Mouse (Mus musculus) forebrain, postnatal 0 days (tissue): ENCODE results near the gene Tmem259. TPM values are rescaled to one million over a fixed set of nuclear protein-coding genes. Genes with fewer than 3 reads are reported as not detected.

Experiments
- ATAC-seq: fragments of 200-750 bp; cut with Nextera tagmentation; 2 replicates; pipeline ENCODE4 v1.8.0; 2017; ENCODE audit warnings: mild to moderate bottlenecking, moderate library complexity
- DNase-seq: peaks from one replicate; pipeline ENCODE4 v3.0.0-alpha.2; 2015
- H3K27ac ChIP-seq: fragments of 300-500 bp; sonication (generic); 2 replicates; pipeline ENCODE4 v1.5.1; 2014; ENCODE audit warnings: low read depth, mild to moderate bottlenecking, antibody characterized with exemption, low read length, moderate library complexity, mixed read lengths
- H3K27me3 ChIP-seq: fragments of 300-500 bp; sonication (generic); 2 replicates; pipeline ENCODE4 v1.6.1; 2014; ENCODE audit warnings: mild to moderate bottlenecking, low read length, mixed read lengths; ENCODE audit not compliant: insufficient read depth
- H3K36me3 ChIP-seq: fragments of 300-500 bp; sonication (generic); 2 replicates; pipeline ENCODE4 v1.6.1; 2014; ENCODE audit warnings: mild to moderate bottlenecking, moderate library complexity; ENCODE audit not compliant: insufficient read depth
- H3K4me1 ChIP-seq: fragments of 300-500 bp; sonication (generic); 2 replicates; pipeline ENCODE4 v1.6.1; 2014; ENCODE audit warnings: antibody characterized with exemption; ENCODE audit not compliant: insufficient read depth
- H3K4me2 ChIP-seq: fragments of 300-500 bp; sonication (generic); 2 replicates; pipeline ENCODE4 v1.6.1; 2014; ENCODE audit warnings: low read depth, mild to moderate bottlenecking, moderate library complexity
- H3K4me3 ChIP-seq: fragments of 300-500 bp; sonication (generic); 2 replicates; pipeline ENCODE4 v1.5.1; 2014; ENCODE audit warnings: low read depth, low read length, mixed read lengths
- H3K9ac ChIP-seq: fragments of 300-500 bp; sonication (generic); 2 replicates; pipeline ENCODE4 v1.6.1; 2014; ENCODE audit warnings: mild to moderate bottlenecking
- H3K9me3 ChIP-seq: fragments of 300-500 bp; sonication (generic); 2 replicates; pipeline ENCODE4 v1.6.1; 2016; ENCODE audit warnings: low read length
- CTCF ChIP-seq: sonication (generic); IDR thresholded peaks from 2 replicates; pipeline ENCODE4 v1.5.1; 2016; ENCODE audit warnings: antibody characterized with exemption, control low read depth, low read depth
- WGBS: fragments of 180-500 bp; shearing (Covaris S2); extraction: QIAGEN DNeasy Blood & Tissue Kit; methylation state at CpG from one replicate; pipeline ENCODE4 v1.1.7; 2014; 5-methylcytosine and 5-hydroxymethylcytosine counted together
- polyA plus RNA-seq: library from polyadenylated mRNA; unstranded; fragments of >200 nt; fragmentation: Nextera tagmentation; extraction: Ambion mirVana; gene quantifications from 2 replicates; pipeline ENCODE4 v1.2.1, GENCODE M21; 2015
- total RNA-seq: library from RNA; depleted of rRNA; stranded (reverse); fragments of >200 nt; gene quantifications from 2 replicates; pipeline ENCODE4 v1.2.3, GENCODE M21; 2014

Gene Tmem259
- total and polyA plus RNA-seq, 2 experiments from 2014 or later: 26.5 to 129 TPM

DNA sequence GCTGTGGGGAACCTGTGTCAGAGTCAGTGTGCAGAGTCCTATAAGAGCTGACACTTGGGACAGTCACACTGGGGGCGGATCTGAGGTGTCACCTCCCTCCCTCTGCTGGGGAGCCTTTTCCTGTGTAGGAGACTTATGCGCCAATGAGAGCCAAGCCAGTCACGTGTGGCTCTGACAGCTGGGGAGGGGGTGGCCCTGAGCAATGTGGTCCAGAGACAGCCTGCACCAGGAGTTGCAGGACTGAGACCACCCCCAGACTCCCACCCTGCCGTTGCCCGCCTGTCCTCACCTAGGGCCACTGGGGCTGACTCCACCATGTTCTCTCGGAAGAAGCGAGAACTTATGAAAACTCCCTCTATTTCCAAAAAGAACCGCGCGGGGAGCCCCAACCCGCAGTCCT lies 32.4 kb upstream of the Tmem259 start, which contains the start of gene Arhgap45:
Gene Arhgap45 (plus strand): TSS at position 143 of the 400 bp plus-strand sequence.
- no peak for TF ChIP-seq CTCF
- Histone ChIP-seq H3K27me3 (peaks cover 31% of the 10 kb centered on the region), H3K4me1 (no peaks in the 10 kb centered on the region), H3K4me2 (no peak within 1 kb of the TSS), H3K27ac (no peak within 1 kb of the TSS), H3K36me3 (no peaks in the 10 kb centered on the region), H3K9me3 (no peaks in the 10 kb centered on the region), H3K9ac (no peak within 1 kb of the TSS), H3K4me3 (no peak within 1 kb of the TSS)
- 69% methylated on average over 11 of the region's 11 CpGs for WGBS
- ATAC-seq (no peak), DNase-seq (no peak)

DNA sequence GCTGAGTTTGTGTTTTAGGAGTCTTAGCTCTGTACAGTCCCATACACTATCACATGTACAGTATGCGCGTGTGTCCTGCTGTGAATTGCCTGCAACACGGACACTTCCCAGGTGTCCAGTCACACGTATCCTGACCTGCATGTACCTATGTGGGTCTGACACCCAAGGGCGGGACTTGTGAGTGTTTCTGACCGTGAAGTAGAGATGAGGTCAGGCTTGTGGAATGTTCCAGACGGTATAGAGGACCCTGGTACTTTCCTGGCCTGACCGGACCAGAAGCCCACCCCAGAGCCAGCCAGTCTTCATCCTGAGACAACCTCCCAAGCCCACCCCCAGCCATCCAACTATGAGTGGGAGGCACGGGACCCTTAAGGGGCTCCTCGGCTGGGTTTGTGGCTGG lies 31.5 kb upstream of the Tmem259 start:
- Histone ChIP-seq H3K9me3 (peaks cover 7% of the 10 kb centered on the region; the same call in 1 of the 2 replicates), H3K4me1 (no peaks in the 10 kb centered on the region), H3K27me3 (peaks cover 30% of the 10 kb centered on the region), H3K4me3 (no peak overlapping the region), H3K9ac (no peak overlapping the region), H3K27ac (no peak overlapping the region), H3K4me2 (no peak overlapping the region), H3K36me3 (no peaks in the 10 kb centered on the region)
- 84% methylated on average over 10 of the region's 10 CpGs for WGBS
- no peak for TF ChIP-seq CTCF
- ATAC-seq: no peak
- no peak for DNase-seq

GRCm38 (mm10) chr10:80014484-80015290 lies 30.6 kb upstream of the Tmem259 start:
- no peak for TF ChIP-seq CTCF
- H3K27me3 ChIP-seq: peaks cover 25% of the 10 kb centered on the region
- H3K4me2 ChIP-seq: no peak overlapping the region
- 25% methylated on average over 28 of the region's 28 CpGs for WGBS
- H3K36me3 ChIP-seq: no peaks in the 10 kb centered on the region
- H3K9me3 ChIP-seq: peaks cover 13% of the 10 kb centered on the region; the same call in 1 of the 2 replicates
- no peak overlapping the region for H3K4me3 ChIP-seq
- H3K27ac ChIP-seq: no peak overlapping the region
- DNase-seq: no peak
- no peak for ATAC-seq
- no peaks in the 10 kb centered on the region for H3K4me1 ChIP-seq
- no peak overlapping the region for H3K9ac ChIP-seq

DNA sequence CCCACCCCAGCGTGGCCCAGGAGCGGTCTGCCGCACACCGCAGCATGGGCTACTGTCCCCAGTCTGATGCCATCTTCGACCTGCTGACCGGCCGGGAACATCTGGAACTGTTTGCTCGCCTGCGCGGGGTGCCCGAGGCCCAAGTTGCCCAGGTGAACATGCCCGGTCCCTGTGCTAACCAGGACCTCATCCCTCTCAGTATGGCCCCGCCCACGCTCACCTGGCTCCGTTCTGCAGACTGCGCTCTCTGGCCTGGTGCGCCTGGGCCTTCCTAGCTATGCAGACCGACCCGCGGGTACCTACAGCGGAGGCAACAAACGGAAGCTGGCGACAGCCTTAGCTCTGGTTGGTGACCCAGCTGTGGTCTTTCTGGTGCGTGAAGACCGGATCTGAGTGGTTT lies 29.5 kb upstream of the Tmem259 start:
- H3K9ac ChIP-seq: no peak overlapping the region
- H3K9me3 ChIP-seq: peaks cover 13% of the 10 kb centered on the region; the same call in 1 of the 2 replicates
- no peaks in the 10 kb centered on the region for H3K4me1 ChIP-seq
- DNase-seq (no peak), ATAC-seq (no peak)
- H3K36me3 ChIP-seq: no peaks in the 10 kb centered on the region
- H3K27ac ChIP-seq: no peak overlapping the region
- no peak overlapping the region for H3K4me2 ChIP-seq
- TF ChIP-seq CTCF: no peak
- H3K4me3 ChIP-seq: no peak overlapping the region
- H3K27me3 ChIP-seq: peaks cover 20% of the 10 kb centered on the region
- 32% methylated on average over 25 of the region's 25 CpGs for WGBS

DNA sequence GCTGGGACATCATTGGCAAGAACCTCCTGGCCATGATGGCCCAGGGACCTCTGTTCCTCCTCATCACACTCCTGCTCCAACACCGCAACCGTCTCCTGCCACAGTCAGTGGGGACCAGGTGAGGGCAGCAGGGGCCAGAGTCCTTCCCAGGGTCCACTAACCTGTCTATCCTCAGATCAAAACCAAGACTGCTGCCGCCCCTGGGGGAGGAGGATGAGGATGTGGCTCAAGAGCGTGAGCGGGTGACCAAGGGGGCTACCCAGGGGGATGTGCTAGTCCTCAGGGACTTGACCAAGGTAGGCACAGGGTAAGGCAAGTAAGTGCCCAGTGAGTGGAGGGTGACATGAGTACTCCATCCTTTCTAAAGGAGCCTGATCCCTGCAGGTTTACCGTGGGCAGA lies 27.6 kb upstream of the Tmem259 start:
- H3K27ac ChIP-seq: no peak overlapping the region
- no peak for DNase-seq
- WGBS: 90% methylated on average over 6 of the region's 6 CpGs
- no peak for TF ChIP-seq CTCF
- H3K9ac ChIP-seq: no peak overlapping the region
- H3K4me1 ChIP-seq: no peaks in the 10 kb centered on the region
- H3K9me3 ChIP-seq: peaks cover 13% of the 10 kb centered on the region; the same call in 1 of the 2 replicates
- no peak for ATAC-seq
- H3K4me3 ChIP-seq: no peak overlapping the region
- peaks cover 19% of the 10 kb centered on the region for H3K27me3 ChIP-seq
- no peaks in the 10 kb centered on the region for H3K36me3 ChIP-seq
- H3K4me2 ChIP-seq: no peak overlapping the region

GRCm38 (mm10) chr10:80004233-80004705 lies 20.1 kb upstream of the Tmem259 start:
- DNase-seq (no peak), ATAC-seq (no peak)
- Histone ChIP-seq H3K4me3 (no peak overlapping the region), H3K36me3 (no peaks in the 10 kb centered on the region), H3K9ac (no peak overlapping the region), H3K4me1 (no peaks in the 10 kb centered on the region), H3K9me3 (no peaks in the 10 kb centered on the region), H3K27me3 (peaks cover 9% of the 10 kb centered on the region; the same call in 1 of the 2 replicates), H3K27ac (no peak overlapping the region), H3K4me2 (no peak overlapping the region)
- TF ChIP-seq CTCF: no peak
- 88% methylated on average over 8 of the region's 8 CpGs for WGBS

- ATAC-seq: no peak
- Histone ChIP-seq H3K27me3 (peaks cover 9% of the 10 kb centered on the region; the same call in 1 of the 2 replicates), H3K9me3 (no peaks in the 10 kb centered on the region), H3K9ac (no peak overlapping the region), H3K4me1 (no peaks in the 10 kb centered on the region), H3K27ac (no peak overlapping the region), H3K4me3 (no peak overlapping the region), H3K4me2 (no peak overlapping the region), H3K36me3 (no peaks in the 10 kb centered on the region)
- no peak for DNase-seq
- 64% methylated on average over 9 of the region's 9 CpGs for WGBS
- no peak for TF ChIP-seq CTCF
Measured at GRCm38 (mm10) chr10:80003374-80004232, 19.5 kb upstream of the Tmem259 start.
